Mouse (Mus musculus): Measurements from ENCODE around the gene S100a4.

S100a4 gene

DNA sequence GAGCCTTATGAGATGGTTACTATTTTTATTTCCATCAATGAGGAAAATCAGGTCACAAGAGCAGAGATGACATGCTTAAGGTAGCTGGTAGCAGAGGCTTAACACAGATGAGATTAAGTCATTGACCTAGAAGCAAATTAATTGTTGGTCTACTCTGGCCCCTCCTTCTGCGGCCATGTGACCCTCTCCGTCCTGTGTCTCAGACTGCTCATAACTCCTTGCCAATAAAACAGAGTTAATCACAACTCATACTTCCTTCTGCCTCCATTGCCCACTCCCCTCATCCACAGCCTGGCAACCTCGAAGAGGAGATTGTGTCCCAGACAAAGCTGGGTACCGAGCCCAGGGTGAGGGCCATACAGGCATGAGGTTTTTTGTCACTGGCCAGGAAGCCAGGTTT, 5.4 kb upstream of the S100a4 start:
- no peak for DNase-seq (ENCODE audit: extremely low read depth, insufficient read length, low spot score)

- DNase-seq (ENCODE audit: extremely low read depth, insufficient read length, low spot score) = no peak
Observed at GRCm38 (mm10) chr3:90599401-90599800, 4.2 kb upstream of the S100a4 start.

DNA sequence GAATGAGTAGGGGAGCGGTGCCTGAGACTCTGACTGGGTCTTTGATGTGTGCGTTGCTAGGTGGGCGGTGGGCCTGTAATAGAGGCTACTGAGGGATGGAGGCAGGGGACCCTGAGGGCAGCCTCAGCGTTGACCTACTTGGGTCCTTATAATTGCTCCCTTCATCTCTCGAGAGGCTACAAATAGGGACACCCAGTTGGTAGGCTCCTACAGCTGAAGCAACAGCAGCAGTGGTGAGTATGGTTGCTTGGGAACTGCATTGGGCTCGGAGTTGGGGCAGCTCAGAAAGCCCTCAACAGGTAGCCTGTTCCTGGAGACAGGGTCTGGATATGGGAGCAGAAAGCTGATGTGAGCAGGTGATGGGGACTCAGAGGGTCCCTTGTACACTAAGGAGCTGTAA, 3.5 kb upstream of the S100a4 start:
- no peak for DNase-seq (ENCODE audit: extremely low read depth, insufficient read length, low spot score)

GRCm38 (mm10) chr3:90600458-90601195, 2.9 kb upstream of the S100a4 start:
- peak; percentile 71 for DNase-seq (ENCODE audit: extremely low read depth, insufficient read length, low spot score)

DNA sequence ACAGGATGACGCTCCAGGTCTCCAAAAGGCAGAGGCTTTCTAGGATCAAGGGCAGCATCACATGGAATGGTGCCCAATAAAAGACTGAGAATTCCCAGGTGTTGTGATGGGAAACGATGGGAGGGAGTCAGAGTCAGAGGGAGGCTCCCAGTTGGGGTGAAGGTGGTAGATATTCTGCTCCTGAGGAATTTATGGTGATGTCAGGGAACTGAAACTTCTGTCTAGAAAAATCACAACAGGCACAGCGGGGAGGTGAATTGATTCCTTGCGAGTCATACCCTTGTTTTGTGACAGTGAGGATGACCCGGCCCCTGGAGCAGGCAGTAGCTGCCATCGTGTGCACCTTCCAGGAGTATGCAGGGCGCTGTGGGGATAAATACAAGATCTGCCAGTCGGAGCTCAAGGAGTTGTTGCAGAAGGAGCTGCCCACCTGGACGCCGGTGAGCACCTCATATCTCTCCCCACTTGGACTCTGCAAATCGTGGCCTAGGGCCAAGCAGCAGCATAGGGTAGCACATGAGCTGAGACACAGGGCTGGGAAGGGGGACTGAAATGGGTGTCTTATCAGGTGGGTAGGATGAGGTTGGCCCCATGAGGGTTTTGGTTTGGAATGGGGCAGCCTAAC, 2.0 kb upstream of the S100a4 start, which contains the start of gene Gm42674:
Gene Gm42674 (plus strand): TSS at position 419 of the 625 bp plus-strand sequence.
- peak; percentile 30 for DNase-seq (ENCODE audit: extremely low read depth, insufficient read length, low spot score)

- peak; percentile 96 for DNase-seq (ENCODE audit: extremely low read depth, insufficient read length, low spot score)
Observed at GRCm38 (mm10) chr3:90604416-90604815, 845 bp downstream of the S100a4 start.

- no peak for DNase-seq (ENCODE audit: extremely low read depth, insufficient read length, low spot score)
Observed at GRCm38 (mm10) chr3:90605049-90605448, 1.5 kb downstream of the S100a4 start.

- DNase-seq (ENCODE audit: extremely low read depth, insufficient read length, low spot score) = no peak
Observed at GRCm38 (mm10) chr3:90605736-90606135, 2.2 kb downstream of the S100a4 start.

- DNase-seq (ENCODE audit: extremely low read depth, insufficient read length, low spot score) = peak; percentile 56
Observed at GRCm38 (mm10) chr3:90606185-90606584, 2.6 kb downstream of the S100a4 start.

- peak; percentile 41 for DNase-seq (ENCODE audit: extremely low read depth, insufficient read length, low spot score)
Observed at GRCm38 (mm10) chr3:90607361-90607760, 3.8 kb downstream of the S100a4 start.

GRCm38 (mm10) chr3:90608223-90608622, 4.7 kb downstream of the S100a4 start, which contains the start of gene S100a5:
S100a5 (plus strand) TSS chr3:90608523.
- DNase-seq (ENCODE audit: extremely low read depth, insufficient read length, low spot score) = no peak

- DNase-seq (ENCODE audit: extremely low read depth, insufficient read length, low spot score) = no peak
Observed at GRCm38 (mm10) chr3:90609102-90609501, 5.5 kb downstream of the S100a4 start.

DNA sequence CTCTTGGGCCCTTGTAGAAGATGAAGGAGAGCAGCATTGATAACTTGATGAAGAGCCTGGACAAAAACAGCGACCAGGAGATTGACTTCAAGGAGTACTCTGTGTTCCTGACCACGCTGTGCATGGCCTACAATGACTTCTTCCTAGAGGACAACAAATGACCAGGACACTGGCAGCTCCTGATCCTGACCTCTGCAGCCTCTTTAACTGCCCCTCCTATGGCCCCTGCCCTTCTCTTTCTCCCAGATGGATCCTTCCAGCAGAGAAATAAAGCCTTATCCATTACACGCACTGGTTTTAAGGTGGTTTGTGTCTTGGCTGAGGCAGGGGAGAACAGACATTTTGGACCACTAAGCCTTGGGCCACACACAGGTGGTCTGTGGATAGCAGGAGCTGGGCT, 7.9 kb downstream of the S100a4 start:
- DNase-seq (ENCODE audit: extremely low read depth, insufficient read length, low spot score) = no peak

DNA sequence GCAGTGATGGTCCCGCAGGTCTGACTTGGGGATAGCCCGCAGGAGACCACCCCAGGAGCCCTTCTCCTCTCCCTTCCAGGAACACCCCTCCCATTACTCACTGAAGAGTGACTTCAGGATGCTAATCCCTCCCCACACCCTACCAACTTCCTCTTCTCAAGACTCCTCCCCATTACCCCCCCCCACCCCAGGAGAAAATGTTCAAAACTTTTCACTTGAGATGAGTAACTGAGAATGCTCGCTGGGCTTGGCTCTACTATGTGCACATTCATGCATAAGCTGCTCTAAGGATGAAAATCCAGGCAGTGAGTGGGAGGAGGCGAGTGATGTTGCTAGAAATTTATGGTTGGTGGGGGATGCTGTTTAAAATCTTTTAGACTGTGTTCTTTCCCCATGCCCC, 8.5 kb downstream of the S100a4 start:
- peak; percentile 71 for DNase-seq (ENCODE audit: extremely low read depth, insufficient read length, low spot score)

GRCm38 (mm10) chr3:90612728-90613291, 9.2 kb downstream of the S100a4 start, which contains the start of gene S100a6:
S100a6 (plus strand) TSS chr3:90612882.
- peak; percentile 94 for DNase-seq (ENCODE audit: extremely low read depth, insufficient read length, low spot score)

- DNase-seq (ENCODE audit: extremely low read depth, insufficient read length, low spot score) = no peak
Observed at GRCm38 (mm10) chr3:90613461-90614147, 10.0 kb downstream of the S100a4 start.

GRCm38 (mm10) chr3:90614148-90614530, 10.6 kb downstream of the S100a4 start:
- no peak for DNase-seq (ENCODE audit: extremely low read depth, insufficient read length, low spot score)

GRCm38 (mm10) chr3:90614611-90615251, 11.2 kb downstream of the S100a4 start:
- DNase-seq (ENCODE audit: extremely low read depth, insufficient read length, low spot score) = peak; percentile 64

GRCm38 (mm10) chr3:90615415-90615814, 11.8 kb downstream of the S100a4 start:
- peak; percentile 81 for DNase-seq (ENCODE audit: extremely low read depth, insufficient read length, low spot score)

- DNase-seq (ENCODE audit: extremely low read depth, insufficient read length, low spot score) = peak; percentile 28
Observed at GRCm38 (mm10) chr3:90615911-90616310, 12.3 kb downstream of the S100a4 start.

- no peak for DNase-seq (ENCODE audit: extremely low read depth, insufficient read length, low spot score)
Observed at GRCm38 (mm10) chr3:90617586-90617985, 14.0 kb downstream of the S100a4 start.
